Mouse (Mus musculus) neural tube, embryonic 13.5 days (tissue): ENCODE data around the gene Nfe2. TPM values are rescaled to one million over a fixed set of nuclear protein-coding genes. Genes with fewer than 3 reads are reported as not detected.
"Not testable (repeated sequence)": the region's sequence is repeated elsewhere in the genome, so short reads cannot be mapped to it uniquely, and the experiment has no call there.

ENCODE experiments used
- ATAC-seq: fragments of 200-750 bp; cut with Nextera tagmentation; 2 replicates; pipeline ENCODE4 v1.8.0; 2017; ENCODE audit warnings: low read depth, mild to moderate bottlenecking, moderate TSS enrichment, moderate library complexity
- H3K27ac ChIP-seq: fragments of 300-500 bp; sonication (generic); replicated peaks from 2 replicates; pipeline ENCODE4 v1.5.1; 2015; ENCODE audit warnings: moderate library complexity, mild to moderate bottlenecking, inconsistent platforms
- H3K27me3 ChIP-seq: fragments of 300-500 bp; sonication (generic); 2 replicates; pipeline ENCODE4 v1.6.1; 2015; ENCODE audit warnings: mild to moderate bottlenecking, inconsistent platforms
- H3K36me3 ChIP-seq: fragments of 300-500 bp; sonication (generic); 2 replicates; pipeline ENCODE4 v1.6.1; 2015; ENCODE audit warnings: mild to moderate bottlenecking, inconsistent platforms
- H3K4me1 ChIP-seq: fragments of 300-500 bp; sonication (generic); replicated peaks from 2 replicates; pipeline ENCODE4 v1.6.1; 2015; ENCODE audit warnings: inconsistent platforms
- H3K4me2 ChIP-seq: fragments of 300-500 bp; sonication (generic); 2 replicates; pipeline ENCODE4 v1.6.1; 2015; ENCODE audit warnings: inconsistent platforms, mild to moderate bottlenecking, moderate library complexity
- H3K4me3 ChIP-seq: fragments of 300-500 bp; sonication (generic); 2 replicates; pipeline ENCODE4 v1.5.1; 2015; ENCODE audit warnings: mild to moderate bottlenecking, inconsistent platforms
- H3K9ac ChIP-seq: fragments of 300-500 bp; sonication (generic); 2 replicates; pipeline ENCODE4 v1.6.1; 2015; ENCODE audit warnings: moderate library complexity, mild to moderate bottlenecking, inconsistent platforms
- H3K9me3 ChIP-seq: fragments of 300-500 bp; sonication (generic); 2 replicates; pipeline ENCODE4 v1.6.1; 2016; ENCODE audit warnings: inconsistent platforms
- WGBS: fragments of 180-500 bp; shearing (Covaris S2); methylation state at CpG from one replicate; pipeline ENCODE4 v1.1.7; 2015; 5-methylcytosine and 5-hydroxymethylcytosine counted together
- polyA plus RNA-seq: library from polyadenylated mRNA; unstranded; fragments of >200 nt; fragmentation: Nextera tagmentation; extraction: Ambion mirVana; gene quantifications from 2 replicates; pipeline ENCODE4 v1.2.1, GENCODE M21; 2015

The Nfe2 gene
- polyA plus RNA-seq, 1 experiment from 2014 or later: 1.3 TPM

- Histone ChIP-seq H3K9ac (no peak overlapping the region), H3K9me3 (no peaks in the 10 kb centered on the region), H3K4me3 (no peak overlapping the region), H3K27ac (no peak overlapping the region), H3K4me1 (peaks cover 28% of the 10 kb centered on the region), H3K27me3 (no peaks in the 10 kb centered on the region), H3K4me2 (no peak overlapping the region), H3K36me3 (peaks cover 65% of the 10 kb centered on the region)
- 91% methylated on average over 9 of the region's 9 CpGs for WGBS
- no peak for ATAC-seq
Observed at GRCm38 (mm10) chr15:103247078-103247781, 11.0 kb downstream of the Nfe2 start.

GRCm38 (mm10) chr15:103245616-103246015 is 12.6 kb downstream of the Nfe2 start:
- Histone ChIP-seq H3K4me3 (no peak overlapping the region), H3K27me3 (no peaks in the 10 kb centered on the region), H3K9ac (no peak overlapping the region), H3K9me3 (no peaks in the 10 kb centered on the region), H3K4me1 (peaks cover 38% of the 10 kb centered on the region), H3K4me2 (no peak overlapping the region), H3K36me3 (peaks cover 75% of the 10 kb centered on the region), H3K27ac (no peak overlapping the region)
- 82% methylated on average over 6 of the region's 6 CpGs for WGBS
- ATAC-seq: no peak

- Histone ChIP-seq H3K27ac (no peak overlapping the region), H3K4me3 (peak overlapping the region; percentile 54), H3K27me3 (no peaks in the 10 kb centered on the region), H3K4me1 (peaks cover 51% of the 10 kb centered on the region), H3K4me2 (peak overlapping the region; percentile 91), H3K9ac (peak overlapping the region; percentile 76), H3K9me3 (no peaks in the 10 kb centered on the region), H3K36me3 (peaks cover 59% of the 10 kb centered on the region)
- ATAC-seq: no peak
- WGBS: 69% methylated on average over 8 of the region's 8 CpGs
Observed at GRCm38 (mm10) chr15:103242885-103243284, 15.3 kb downstream of the Nfe2 start.

- ATAC-seq, H3K27me3 ChIP-seq, H3K9me3 ChIP-seq: not testable (repeated sequence)
- H3K27ac ChIP-seq: peak overlapping the region; percentile 91
- 13% methylated on average over 12 of the region's 12 CpGs for WGBS
- H3K36me3 ChIP-seq: peaks cover 44% of the 10 kb centered on the region
- peaks cover 60% of the 10 kb centered on the region for H3K4me1 ChIP-seq
- H3K4me3 ChIP-seq: peak overlapping the region; percentile 54
- H3K4me2 ChIP-seq: peak overlapping the region; percentile 91
- peak overlapping the region; percentile 76 for H3K9ac ChIP-seq
Observed at GRCm38 (mm10) chr15:103241071-103242018, 16.9 kb downstream of the Nfe2 start.

GRCm38 (mm10) chr15:103240160-103241028 is 17.8 kb downstream of the Nfe2 start, which contains the start of gene Hnrnpa1:
Hnrnpa1 (plus strand) TSS chr15:103240432.
- Histone ChIP-seq H3K4me2 (peak within 1 kb of the TSS; percentile 91), H3K27me3 (no peaks in the 10 kb centered on the region), H3K9me3 (no peaks in the 10 kb centered on the region), H3K4me1 (peaks cover 57% of the 10 kb centered on the region), H3K4me3 (peak within 1 kb of the TSS; percentile 54), H3K27ac (peak within 1 kb of the TSS; percentile 91), H3K9ac (peak within 1 kb of the TSS; percentile 76), H3K36me3 (peaks cover 39% of the 10 kb centered on the region)
- peak; percentile 94 for ATAC-seq
- under 1% methylated on average over 47 of the region's 47 CpGs for WGBS

- WGBS: under 1% methylated on average over 39 of the region's 39 CpGs
- peak; percentile 95 for ATAC-seq
- Histone ChIP-seq H3K27me3 (no peaks in the 10 kb centered on the region), H3K36me3 (peaks cover 38% of the 10 kb centered on the region), H3K4me3 (peak within 1 kb of the TSS; percentile 54), H3K27ac (peak within 1 kb of the TSS; percentile 91), H3K9me3 (no peaks in the 10 kb centered on the region), H3K4me1 (peaks cover 51% of the 10 kb centered on the region), H3K4me2 (peak within 1 kb of the TSS; percentile 91), H3K9ac (peak within 1 kb of the TSS; percentile 76)
Observed at GRCm38 (mm10) chr15:103239685-103240159, 18.5 kb downstream of the Nfe2 start, which contains the start of gene Cbx5. Cbx5 (minus strand) TSS chr15:103239816.

GRCm38 (mm10) chr15:103239130-103239684 is 19.0 kb downstream of the Nfe2 start:
- H3K4me1 ChIP-seq: peaks cover 51% of the 10 kb centered on the region
- WGBS: under 1% methylated on average over 26 of the region's 26 CpGs
- H3K9me3 ChIP-seq: no peaks in the 10 kb centered on the region
- ATAC-seq: peak; percentile 88
- H3K4me3 ChIP-seq: peak overlapping the region; percentile 54
- peak overlapping the region; percentile 70 for H3K9ac ChIP-seq
- H3K27me3 ChIP-seq: no peaks in the 10 kb centered on the region
- peak overlapping the region; percentile 70 for H3K4me2 ChIP-seq
- H3K36me3 ChIP-seq: peaks cover 41% of the 10 kb centered on the region
- H3K27ac ChIP-seq: peak overlapping the region; percentile 91

- H3K36me3 ChIP-seq: peaks cover 23% of the 10 kb centered on the region
- WGBS: 94% methylated on average over 7 of the region's 7 CpGs
Observed at GRCm38 (mm10) chr15:103237295-103237694, 20.9 kb downstream of the Nfe2 start.

GRCm38 (mm10) chr15:103233119-103233518 is 25.1 kb downstream of the Nfe2 start:
- Histone ChIP-seq H3K9ac (no peak overlapping the region), H3K4me2 (no peak overlapping the region), H3K4me1 (peaks cover 12% of the 10 kb centered on the region), H3K4me3 (no peak overlapping the region), H3K27me3 (no peaks in the 10 kb centered on the region), H3K36me3 (peaks cover 12% of the 10 kb centered on the region; the same call in 1 of the 2 replicates), H3K27ac (no peak overlapping the region), H3K9me3 (no peaks in the 10 kb centered on the region)
- 86% methylated on average over 2 of the region's 2 CpGs for WGBS
- no peak for ATAC-seq

More at GRCm38 (mm10) chr15:103237295-103237694, 20.9 kb downstream of the Nfe2 start:
- H3K9ac ChIP-seq: no peak overlapping the region
- H3K4me3 ChIP-seq: no peak overlapping the region
- no peaks in the 10 kb centered on the region for H3K27me3 ChIP-seq
- H3K4me1 ChIP-seq: peaks cover 33% of the 10 kb centered on the region
- no peak for ATAC-seq
- no peaks in the 10 kb centered on the region for H3K9me3 ChIP-seq
- H3K4me2 ChIP-seq: no peak overlapping the region
- no peak overlapping the region for H3K27ac ChIP-seq

GRCm38 (mm10) chr15:103228904-103229303 is 29.3 kb downstream of the Nfe2 start:
- no peak overlapping the region for H3K9ac ChIP-seq
- ATAC-seq: no peak
- 86% methylated on average over 2 of the region's 2 CpGs for WGBS
- H3K27me3 ChIP-seq: no peaks in the 10 kb centered on the region
- H3K4me1 ChIP-seq: no peaks in the 10 kb centered on the region; the same call in none of the 2 replicates
- H3K27ac ChIP-seq: no peak overlapping the region
- no peak overlapping the region for H3K4me3 ChIP-seq
- H3K9me3 ChIP-seq: no peaks in the 10 kb centered on the region
- no peak overlapping the region for H3K4me2 ChIP-seq
- H3K36me3 ChIP-seq: no peaks in the 10 kb centered on the region

GRCm38 (mm10) chr15:103227572-103227971 is 30.6 kb downstream of the Nfe2 start:
- Histone ChIP-seq H3K9me3 (no peaks in the 10 kb centered on the region), H3K27me3 (no peaks in the 10 kb centered on the region), H3K4me1 (no peaks in the 10 kb centered on the region; the same call in none of the 2 replicates), H3K36me3 (no peaks in the 10 kb centered on the region), H3K4me3 (no peak overlapping the region), H3K9ac (no peak overlapping the region), H3K27ac (no peak overlapping the region), H3K4me2 (no peak overlapping the region)
- no peak for ATAC-seq
- 80% methylated on average over 2 of the region's 2 CpGs for WGBS
